Comparison of ENCODE assay signal across 8 mouse cellular contexts in genomic region chr9:107709096-107709696, GRCm38 (mm10). TPM values are rescaled to one million over a fixed set of nuclear protein-coding genes. Genes with fewer than 3 reads are reported as not detected.
DNase-seq lines count a peak whose midpoint lies in the region; ATAC-seq and TF ChIP-seq lines count a peak whose summit lies in the region.

No protein-coding gene starts in this region.

- ATAC-seq in kidney, embryonic 14.5 days (ENCODE audit: low FRiP score, low TSS enrichment): no peak
- ATAC-seq in forebrain, embryonic 14.5 days: peak; percentile 9; the same call in 1 of the 2 replicates
- ATAC-seq in liver, embryonic 11.5 days (replicated peaks; ENCODE audit: low FRiP score): peak; percentile 2; the same call in 1 of the 2 replicates
- no peak for ATAC-seq in stomach, postnatal 0 days (ENCODE audit: low FRiP score, low TSS enrichment)
- no peak for ATAC-seq in granulocyte monocyte progenitor cell, adult 5-6 weeks (replicated peaks; ENCODE audit: poor library complexity, severe bottlenecking)

- under 1% methylated on average over 46 of the region's 55 CpGs for WGBS in kidney, embryonic 14.5 days
- 2% methylated on average over 44 of the region's 55 CpGs for WGBS in forebrain, embryonic 14.5 days
- WGBS in liver, embryonic 11.5 days: 1% methylated on average over 55 of the region's 55 CpGs
- WGBS in stomach, postnatal 0 days: under 1% methylated on average over 41 of the region's 55 CpGs

- DNase-seq in kidney, adult 18-20 months: no peak
- peak; percentile 47 for DNase-seq in MN1 (ENCODE audit: low spot score)
- DNase-seq in forebrain, embryonic 14.5 days (ENCODE audit: low spot score): no peak
- DNase-seq in liver, embryonic 11.5 days (ENCODE audit: low spot score): peak; percentile 63
- DNase-seq in stomach, postnatal 0 days (ENCODE audit: low spot score): peak; percentile 63
- DNase-seq in urinary bladder, postnatal 25 days (ENCODE audit: low spot score): no peak

- no peak for TF ChIP-seq EP300 in stomach, postnatal 0 days (optimal IDR thresholded peaks at IDR 0.05)

- TF ChIP-seq CTCF in stomach, postnatal 0 days (IDR thresholded peaks at IDR 0.05; ENCODE audit: low read depth): no peak

- H3K27ac ChIP-seq in kidney, embryonic 14.5 days (ENCODE audit: low read depth, low read length): peak overlapping the region; percentile 77
- peak overlapping the region; percentile 78; the same call in 1 of the 2 replicates for H3K27ac ChIP-seq in forebrain, embryonic 14.5 days (ENCODE audit: low read depth, low read length)
- peak overlapping the region; percentile 43 for H3K27ac ChIP-seq in liver, embryonic 11.5 days (ENCODE audit: low read depth, low read length)
- H3K27ac ChIP-seq in stomach, postnatal 0 days (replicated peaks): peak overlapping the region; percentile 92

- H3K9me3 ChIP-seq in kidney, embryonic 14.5 days (ENCODE audit: control insufficient read depth, low read length): no peaks in the 10 kb centered on the region
- no peaks in the 10 kb centered on the region for H3K9me3 ChIP-seq in forebrain, embryonic 14.5 days (replicated peaks; ENCODE audit: control insufficient read depth, low read length)
- H3K9me3 ChIP-seq in liver, embryonic 11.5 days (ENCODE audit: control insufficient read depth, low read length): no peaks in the 10 kb centered on the region
- no peaks in the 10 kb centered on the region for H3K9me3 ChIP-seq in stomach, postnatal 0 days (ENCODE audit: control insufficient read depth, low read length)

- H3K4me2 ChIP-seq in kidney, embryonic 14.5 days (replicated peaks; ENCODE audit: low read depth, low read length): peak overlapping the region; percentile 77
- H3K4me2 ChIP-seq in forebrain, embryonic 14.5 days (ENCODE audit: low read length): peak overlapping the region; percentile 94
- peak overlapping the region; percentile 98 for H3K4me2 ChIP-seq in liver, embryonic 11.5 days
- peak overlapping the region; percentile 96 for H3K4me2 ChIP-seq in stomach, postnatal 0 days (replicated peaks; ENCODE audit: low read depth)

- H3K27me3 ChIP-seq in kidney, embryonic 14.5 days (ENCODE audit: control insufficient read depth, insufficient read depth, low read length): no peaks in the 10 kb centered on the region
- H3K27me3 ChIP-seq in forebrain, embryonic 14.5 days (replicated peaks; ENCODE audit: control insufficient read depth, insufficient read depth, low read length): peaks cover 12% of the 10 kb centered on the region; the same call in 1 of the 2 replicates
- peaks cover 70% of the 10 kb centered on the region for H3K27me3 ChIP-seq in liver, embryonic 11.5 days (replicated peaks; ENCODE audit: control insufficient read depth, insufficient read depth, low read length)
- no peaks in the 10 kb centered on the region for H3K27me3 ChIP-seq in stomach, postnatal 0 days (ENCODE audit: control insufficient read depth, insufficient read depth, low read length)

- H3K4me1 ChIP-seq in kidney, embryonic 14.5 days (ENCODE audit: control insufficient read depth, insufficient read depth, low read length): peaks cover 47% of the 10 kb centered on the region
- H3K4me1 ChIP-seq in forebrain, embryonic 14.5 days (ENCODE audit: control insufficient read depth, insufficient read depth, low read length): peaks cover 25% of the 10 kb centered on the region
- peaks cover 49% of the 10 kb centered on the region for H3K4me1 ChIP-seq in liver, embryonic 11.5 days (replicated peaks; ENCODE audit: control insufficient read depth, insufficient read depth, low read length)
- peaks cover 16% of the 10 kb centered on the region for H3K4me1 ChIP-seq in stomach, postnatal 0 days (replicated peaks; ENCODE audit: control insufficient read depth, insufficient read depth)

- peak overlapping the region; percentile 88 for H3K9ac ChIP-seq in kidney, embryonic 14.5 days (ENCODE audit: low read depth, low read length)
- H3K9ac ChIP-seq in forebrain, embryonic 14.5 days (ENCODE audit: low read length): peak overlapping the region; percentile 88
- H3K9ac ChIP-seq in liver, embryonic 11.5 days (ENCODE audit: low read depth, low read length): peak overlapping the region; percentile 68
- peak overlapping the region; percentile 88 for H3K9ac ChIP-seq in stomach, postnatal 0 days (ENCODE audit: low read length)

- H3K4me3 ChIP-seq in kidney, embryonic 14.5 days (ENCODE audit: low read length): peak overlapping the region; percentile 78
- H3K4me3 ChIP-seq in forebrain, embryonic 14.5 days (ENCODE audit: low read depth, low read length): peak overlapping the region; percentile 68
- peak overlapping the region; percentile 66 for H3K4me3 ChIP-seq in liver, embryonic 11.5 days (ENCODE audit: low read depth, low read length)
- peak overlapping the region; percentile 77 for H3K4me3 ChIP-seq in stomach, postnatal 0 days (ENCODE audit: low read depth, low read length)

- H3K36me3 ChIP-seq in kidney, embryonic 14.5 days (ENCODE audit: control insufficient read depth, insufficient read depth, low read length): peaks cover 15% of the 10 kb centered on the region
- H3K36me3 ChIP-seq in forebrain, embryonic 14.5 days (ENCODE audit: control insufficient read depth, insufficient read depth, low read length): peaks cover 11% of the 10 kb centered on the region; the same call in 1 of the 2 replicates
- no peaks in the 10 kb centered on the region for H3K36me3 ChIP-seq in liver, embryonic 11.5 days (ENCODE audit: control insufficient read depth, insufficient read depth, low read length)
- H3K36me3 ChIP-seq in stomach, postnatal 0 days (ENCODE audit: control insufficient read depth, insufficient read depth, low read length): no peaks in the 10 kb centered on the region; the same call in 1 of the 2 replicates

RNA-seq across cellular contexts. Expression of gene Sema3f, which starts 1.1 kb away (rescaled TPM):
- 32.4 and 38.4 TPM in 2 replicates for polyA plus RNA-seq in kidney, embryonic 14.5 days (2014; fragmentation: Nextera tagmentation; extraction: Ambion mirVana)
- 7.4 and 12.2 TPM in 2 replicates for polyA plus RNA-seq in forebrain, embryonic 14.5 days (2014; fragmentation: Nextera tagmentation; extraction: Ambion mirVana)
- polyA plus RNA-seq in liver, embryonic 11.5 days (2014; fragmentation: Nextera tagmentation; extraction: Ambion mirVana): 5.9 and 6.2 TPM in 2 replicates
- 11.7 and 15.1 TPM in 2 replicates for polyA plus RNA-seq in stomach, postnatal 0 days (2015; fragmentation: Nextera tagmentation; extraction: Ambion mirVana)
- total RNA-seq in granulocyte monocyte progenitor cell, adult 5-6 weeks (2014; fragmentation: Nextera tagmentation): 2.6 TPM in 1 of 2 replicates, not detected in the other
- total RNA-seq in granulocyte monocyte progenitor cell, adult 5-6 weeks (2017): not detected in 2 replicates

RNA-seq across cellular contexts. Expression of gene Gnat1, which starts 29.7 kb away (rescaled TPM):
- polyA plus RNA-seq in kidney, embryonic 14.5 days (2014; fragmentation: Nextera tagmentation; extraction: Ambion mirVana): 4.7 and 5.3 TPM in 2 replicates
- polyA plus RNA-seq in forebrain, embryonic 14.5 days (2014; fragmentation: Nextera tagmentation; extraction: Ambion mirVana): 0.28 and 0.66 TPM in 2 replicates
- 4.7 and 5.0 TPM in 2 replicates for polyA plus RNA-seq in liver, embryonic 11.5 days (2014; fragmentation: Nextera tagmentation; extraction: Ambion mirVana)
- 2.1 and 2.9 TPM in 2 replicates for polyA plus RNA-seq in stomach, postnatal 0 days (2015; fragmentation: Nextera tagmentation; extraction: Ambion mirVana)
- total RNA-seq in granulocyte monocyte progenitor cell, adult 5-6 weeks (2014; fragmentation: Nextera tagmentation): not detected in 2 replicates
- total RNA-seq in granulocyte monocyte progenitor cell, adult 5-6 weeks (2017): not detected in 2 replicates

RNA-seq across cellular contexts. Expression of gene Slc38a3, which starts 39.9 kb away (rescaled TPM):
- 4.8 and 6.5 TPM in 2 replicates for polyA plus RNA-seq in kidney, embryonic 14.5 days (2014; fragmentation: Nextera tagmentation; extraction: Ambion mirVana)
- 32.8 and 32.9 TPM in 2 replicates for polyA plus RNA-seq in forebrain, embryonic 14.5 days (2014; fragmentation: Nextera tagmentation; extraction: Ambion mirVana)
- 3.9 and 4.0 TPM in 2 replicates for polyA plus RNA-seq in liver, embryonic 11.5 days (2014; fragmentation: Nextera tagmentation; extraction: Ambion mirVana)
- 0.95 and 1.1 TPM in 2 replicates for polyA plus RNA-seq in stomach, postnatal 0 days (2015; fragmentation: Nextera tagmentation; extraction: Ambion mirVana)
- not detected in 2 replicates for total RNA-seq in granulocyte monocyte progenitor cell, adult 5-6 weeks (2014; fragmentation: Nextera tagmentation)
- total RNA-seq in granulocyte monocyte progenitor cell, adult 5-6 weeks (2017): not detected in 2 replicates

Comparison
In these comparisons a context has a peak if more than half of its experiments do, and no peak if none do; other contexts are left out.
1. ATAC-seq: peak in forebrain, embryonic 14.5 days (single experiment) and liver, embryonic 11.5 days (single experiment); none in kidney, embryonic 14.5 days (single experiment), stomach, postnatal 0 days (single experiment) and granulocyte monocyte progenitor cell, adult 5-6 weeks (single experiment).
2. DNase-seq: peak in MN1 (single experiment), liver, embryonic 11.5 days (single experiment) and stomach, postnatal 0 days (single experiment); none in kidney, adult 18-20 months (single experiment), forebrain, embryonic 14.5 days (single experiment) and urinary bladder, postnatal 25 days (single experiment).
3. Peak in every context shown above with its lines, with median percentiles within 50 percentile points of each other: H3K27ac ChIP-seq, H3K4me2 ChIP-seq, H3K4me3 ChIP-seq and H3K9ac ChIP-seq.